Mouse (Mus musculus): ENCODE data around the gene Hoxc4. TPM values are rescaled to one million over a fixed set of nuclear protein-coding genes. Genes with fewer than 3 reads are reported as not detected.

The Hoxc4 gene
- polyA plus RNA-seq, 2 experiments: 0.05 to 0.07 TPM

- no peak overlapping the region for H3K9ac ChIP-seq (replicated peaks)
- H3K27ac ChIP-seq: no peak overlapping the region
- no peaks in the 10 kb centered on the region for H3K36me3 ChIP-seq (replicated peaks; ENCODE audit: control insufficient read depth, insufficient read depth, low read depth)
- no peak for ATAC-seq (ENCODE audit: insufficient read depth)
- no peak for TF ChIP-seq CTCF (IDR thresholded peaks at IDR 0.05; ENCODE audit: low read depth)
- H3K9me3 ChIP-seq (ENCODE audit: control insufficient read depth, low read length): no peaks in the 10 kb centered on the region
- H3K27me3 ChIP-seq (ENCODE audit: control insufficient read depth, insufficient read depth, low read length): peaks cover 86% of the 10 kb centered on the region
- WGBS (ENCODE audit: insufficient replicate concordance): 3% methylated on average over 1 of the region's 1 CpGs
- no peaks in the 10 kb centered on the region for H3K4me1 ChIP-seq (replicated peaks; ENCODE audit: control insufficient read depth in 2 of 2, insufficient read depth in 2 of 2, low read length in 1 of 2)
- H3K4me2 ChIP-seq (ENCODE audit: low read depth): no peak overlapping the region
- H3K4me3 ChIP-seq (ENCODE audit: insufficient read depth in 1 of 2, low read depth in 2 of 2, low read length in 2 of 2): no peak overlapping the region
- no peak for DNase-seq (ENCODE audit: low read depth in 3 of 3, low spot score in 3 of 3)
These were observed 18.8 kb downstream of the Hoxc4 start for GRCm38 (mm10) chr15:103037579-103037978.

- H3K4me3 ChIP-seq (ENCODE audit: insufficient read depth in 1 of 2, low read depth in 2 of 2, low read length in 2 of 2): no peak overlapping the region
- peaks cover 84% of the 10 kb centered on the region for H3K27me3 ChIP-seq (ENCODE audit: control insufficient read depth, insufficient read depth, low read length)
- H3K36me3 ChIP-seq (replicated peaks; ENCODE audit: control insufficient read depth, insufficient read depth, low read depth): no peaks in the 10 kb centered on the region
- DNase-seq (ENCODE audit: low read depth in 3 of 3, low spot score in 3 of 3): no peak
- no peaks in the 10 kb centered on the region for H3K9me3 ChIP-seq (ENCODE audit: control insufficient read depth, low read length)
- WGBS (ENCODE audit: insufficient replicate concordance): 25% methylated on average over 10 of the region's 10 CpGs
- H3K4me2 ChIP-seq (ENCODE audit: low read depth): no peak overlapping the region
- no peak for ATAC-seq (ENCODE audit: insufficient read depth)
- no peak overlapping the region for H3K27ac ChIP-seq
- no peak overlapping the region for H3K9ac ChIP-seq (replicated peaks)
- TF ChIP-seq EP300 (IDR thresholded peaks at IDR 0.05; ENCODE audit: low read depth): no peak
- no peak for TF ChIP-seq CTCF (IDR thresholded peaks at IDR 0.05; ENCODE audit: low read depth)
- no peaks in the 10 kb centered on the region for H3K4me1 ChIP-seq (replicated peaks; ENCODE audit: control insufficient read depth in 2 of 2, insufficient read depth in 2 of 2, low read length in 1 of 2)
These were observed 20.2 kb downstream of the Hoxc4 start for GRCm38 (mm10) chr15:103038701-103039480.

GRCm38 (mm10) chr15:103039609-103040008, 20.9 kb downstream of the Hoxc4 start:
- DNase-seq (ENCODE audit: low read depth in 3 of 3, low spot score in 3 of 3): no peak
- Histone ChIP-seq H3K4me1 (replicated peaks; ENCODE audit: control insufficient read depth in 2 of 2, insufficient read depth in 2 of 2, low read length in 1 of 2) (no peaks in the 10 kb centered on the region), H3K4me2 (ENCODE audit: low read depth) (no peak overlapping the region), H3K27ac (no peak overlapping the region), H3K36me3 (replicated peaks; ENCODE audit: control insufficient read depth, insufficient read depth, low read depth) (no peaks in the 10 kb centered on the region), H3K9ac (replicated peaks) (no peak overlapping the region), H3K4me3 (ENCODE audit: insufficient read depth in 1 of 2, low read depth in 2 of 2, low read length in 2 of 2) (no peak overlapping the region), H3K9me3 (ENCODE audit: control insufficient read depth, low read length) (no peaks in the 10 kb centered on the region), H3K27me3 (ENCODE audit: control insufficient read depth, insufficient read depth, low read length) (peaks cover 79% of the 10 kb centered on the region)
- WGBS (ENCODE audit: insufficient replicate concordance): 30% methylated on average over 3 of the region's 3 CpGs
- TF ChIP-seq CTCF (IDR thresholded peaks at IDR 0.05; ENCODE audit: low read depth): no peak
- no peak for ATAC-seq (ENCODE audit: insufficient read depth)

- Histone ChIP-seq H3K9me3 (ENCODE audit: control insufficient read depth, low read length) (no peaks in the 10 kb centered on the region), H3K27ac (no peak overlapping the region), H3K4me3 (ENCODE audit: insufficient read depth in 1 of 2, low read depth in 2 of 2, low read length in 2 of 2) (no peak overlapping the region), H3K27me3 (ENCODE audit: control insufficient read depth, insufficient read depth, low read length) (peaks cover 69% of the 10 kb centered on the region), H3K4me1 (replicated peaks; ENCODE audit: control insufficient read depth in 2 of 2, insufficient read depth in 2 of 2, low read length in 1 of 2) (no peaks in the 10 kb centered on the region), H3K36me3 (replicated peaks; ENCODE audit: control insufficient read depth, insufficient read depth, low read depth) (no peaks in the 10 kb centered on the region), H3K9ac (replicated peaks) (no peak overlapping the region), H3K4me2 (ENCODE audit: low read depth) (no peak overlapping the region)
- DNase-seq (ENCODE audit: low read depth in 3 of 3, low spot score in 3 of 3): no peak
- no peak for TF ChIP-seq EP300 (IDR thresholded peaks at IDR 0.05; ENCODE audit: low read depth)
- TF ChIP-seq CTCF (IDR thresholded peaks at IDR 0.05; ENCODE audit: low read depth): no peak
- WGBS (ENCODE audit: insufficient replicate concordance): 25% methylated on average over 12 of the region's 12 CpGs
- ATAC-seq (ENCODE audit: insufficient read depth): no peak
These were observed 21.9 kb downstream of the Hoxc4 start for GRCm38 (mm10) chr15:103040601-103041000.

GRCm38 (mm10) chr15:103041613-103042012, 22.9 kb downstream of the Hoxc4 start:
- Histone ChIP-seq H3K27me3 (ENCODE audit: control insufficient read depth, insufficient read depth, low read length) (peaks cover 64% of the 10 kb centered on the region), H3K4me1 (replicated peaks; ENCODE audit: control insufficient read depth in 2 of 2, insufficient read depth in 2 of 2, low read length in 1 of 2) (no peaks in the 10 kb centered on the region), H3K9me3 (ENCODE audit: control insufficient read depth, low read length) (no peaks in the 10 kb centered on the region), H3K4me3 (ENCODE audit: insufficient read depth in 1 of 2, low read depth in 2 of 2, low read length in 2 of 2) (no peak overlapping the region), H3K27ac (no peak overlapping the region), H3K36me3 (replicated peaks; ENCODE audit: control insufficient read depth, insufficient read depth, low read depth) (no peaks in the 10 kb centered on the region), H3K4me2 (ENCODE audit: low read depth) (no peak overlapping the region), H3K9ac (replicated peaks) (no peak overlapping the region)
- TF ChIP-seq CTCF (IDR thresholded peaks at IDR 0.05; ENCODE audit: low read depth): no peak
- no peak for TF ChIP-seq EP300 (IDR thresholded peaks at IDR 0.05; ENCODE audit: low read depth)
- WGBS (ENCODE audit: insufficient replicate concordance): 26% methylated on average over 5 of the region's 5 CpGs
- ATAC-seq (ENCODE audit: insufficient read depth) (no peak), DNase-seq (ENCODE audit: low read depth in 3 of 3, low spot score in 3 of 3) (no peak)

All from liver, embryonic 14.5 days (tissue).